Mouse (Mus musculus) small intestine, adult 10 weeks (tissue): Measurements from ENCODE around the gene Fbxl3. TPM values are rescaled to one million over a fixed set of nuclear protein-coding genes. Genes with fewer than 3 reads are reported as not detected.

Source experiments
- polyA plus RNA-seq: library from polyadenylated mRNA; stranded (reverse); fragments of 350-450 nt; fragmentation: Illumina TruSeq; extraction: RNeasy Lipid Tissue Mini Kit (QIAGEN cat#74804); gene quantifications from one replicate; pipeline ENCODE4 v1.2.3, GENCODE M21; 2014; ENCODE audit warnings: low replicate concordance

Fbxl3 gene
- 160 TPM for polyA plus RNA-seq

GRCm38 (mm10) chr14:103099238-103099933, at the start of gene Fbxl3:
Gene Fbxl3 (minus strand): TSS chr14:103099566.

GRCm38 (mm10) chr14:103069864-103070611, 29.3 kb downstream of the Fbxl3 start, which contains the start of gene Cln5:
Gene Cln5 (plus strand): TSS chr14:103070216.

GRCm38 (mm10) chr14:103046677-103047076, 52.7 kb downstream of the Fbxl3 start, which contains the start of gene Acod1:
Gene Acod1 (plus strand): TSS chr14:103046977.

Other genes starting within 250 kb of the Fbxl3 start
- 87.4 TPM for gene Kctd12, start 116.9 kb downstream of the Fbxl3 start, polyA plus RNA-seq
- gene Acod1, start 52.6 kb downstream of the Fbxl3 start, polyA plus RNA-seq, result not detected
- gene Cln5, start 29.4 kb downstream of the Fbxl3 start, polyA plus RNA-seq, result 39.6 TPM
- gene Mycbp2, start 247.2 kb upstream of the Fbxl3 start, polyA plus RNA-seq, result 21.3 TPM